Mouse (Mus musculus) right cerebral cortex, postnatal 36 days (tissue): ENCODE measurements around the gene Klf13.

ENCODE experiments used
- DNase-seq, 2 experiments: peaks; one replicate each; pipeline ENCODE4 v3.0.0; 2022; ENCODE audit warnings: low spot score in 2 of 2, mixed read lengths in 1 of 2

Klf13 gene

GRCm38 (mm10) chr7:63925413-63926360 is 13.0 kb downstream of the Klf13 start:
- DNase-seq: peak; percentile 79 to 89

GRCm38 (mm10) chr7:63924747-63925412 is 13.8 kb downstream of the Klf13 start:
- DNase-seq: peak; percentile 86

GRCm38 (mm10) chr7:63924151-63924550 is 14.6 kb downstream of the Klf13 start:
- DNase-seq: no peak

- no peak for DNase-seq
Observed at GRCm38 (mm10) chr7:63922975-63923374, 15.7 kb downstream of the Klf13 start.

GRCm38 (mm10) chr7:63922571-63922970 is 16.1 kb downstream of the Klf13 start:
- no peak for DNase-seq

- no peak for DNase-seq
Observed at GRCm38 (mm10) chr7:63921909-63922562, 16.7 kb downstream of the Klf13 start.

GRCm38 (mm10) chr7:63918771-63919768 is 19.6 kb downstream of the Klf13 start:
- DNase-seq: no peak

- peak in 1 of 2 experiments; percentile 57 for DNase-seq
Observed at GRCm38 (mm10) chr7:63917693-63918092, 21.0 kb downstream of the Klf13 start.

- no peak for DNase-seq
Observed at GRCm38 (mm10) chr7:63916268-63916907, 22.3 kb downstream of the Klf13 start, which contains the start of gene E030018B13Rik. TSS of gene E030018B13Rik (plus strand) at chr7:63916857.

- no peak for DNase-seq
Observed at GRCm38 (mm10) chr7:63914891-63915290, 23.8 kb downstream of the Klf13 start.

- no peak for DNase-seq
Observed at GRCm38 (mm10) chr7:63913724-63914692, 24.7 kb downstream of the Klf13 start.

- DNase-seq: no peak
Observed at GRCm38 (mm10) chr7:63912924-63913723, 25.6 kb downstream of the Klf13 start.

GRCm38 (mm10) chr7:63912234-63912810 is 26.4 kb downstream of the Klf13 start:
- DNase-seq: no peak

GRCm38 (mm10) chr7:63911383-63912233 is 27.1 kb downstream of the Klf13 start:
- DNase-seq: no peak

- no peak for DNase-seq
Observed at GRCm38 (mm10) chr7:63910912-63911311, 27.8 kb downstream of the Klf13 start.

GRCm38 (mm10) chr7:63910225-63910624 is 28.5 kb downstream of the Klf13 start:
- no peak for DNase-seq
